8 mouse cellular contexts compared by ENCODE assay signal in the genomic region with DNA sequence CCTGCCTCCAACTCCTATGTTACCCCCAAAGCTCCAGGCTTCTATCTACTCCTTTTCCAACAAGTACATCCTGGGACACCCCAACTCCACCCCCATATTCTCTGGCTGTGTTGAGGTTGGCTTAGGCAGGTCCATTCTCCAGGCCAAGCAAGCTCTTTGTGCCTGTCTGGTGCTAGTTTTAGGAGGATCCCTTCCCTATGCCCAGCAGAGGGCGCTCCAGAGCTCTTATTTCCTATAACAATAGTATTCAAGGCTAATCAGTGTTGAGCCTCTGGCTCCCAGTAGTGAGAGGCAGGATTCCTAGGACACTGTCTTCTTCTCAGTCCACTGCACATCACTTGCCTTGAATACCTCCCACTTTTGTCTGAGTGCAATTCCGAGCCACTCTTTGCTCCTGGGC. TPM values are rescaled to one million over a fixed set of nuclear protein-coding genes. Genes with fewer than 3 reads are reported as not detected.
A peak's percentile ranks its signal among the peaks of the same experiment; 100 is the strongest.
DNase-seq lines count a peak whose midpoint lies in the region; ATAC-seq lines count a peak whose summit lies in the region.

No protein-coding gene starts in this region.

- H3K27me3 ChIP-seq in heart, embryonic 12.5 days (replicated peaks) = peaks cover 11% of the 10 kb centered on the region
- H3K27me3 ChIP-seq in limb, embryonic 11.5 days (ENCODE audit: control insufficient read depth, insufficient read depth, low read length) = no peaks in the 10 kb centered on the region

- WGBS in heart, embryonic 12.5 days = 8% methylated on average over 2 of the region's 2 CpGs
- WGBS in limb, embryonic 11.5 days = 17% methylated on average over 2 of the region's 2 CpGs

- ATAC-seq in heart, embryonic 12.5 days (ENCODE audit: insufficient number of reproducible peaks, low FRiP score) = no peak
- no peak for ATAC-seq in limb, embryonic 11.5 days (ENCODE audit: insufficient number of reproducible peaks, low FRiP score, low TSS enrichment, low read depth)

- H3K4me3 ChIP-seq in heart, embryonic 12.5 days = no peak overlapping the region
- no peak overlapping the region for H3K4me3 ChIP-seq in limb, embryonic 11.5 days (ENCODE audit: low read depth, low read length)

- H3K9ac ChIP-seq in heart, embryonic 12.5 days = no peak overlapping the region
- H3K9ac ChIP-seq in limb, embryonic 11.5 days (ENCODE audit: low read length) = no peak overlapping the region

- peak; percentile 98 for DNase-seq in heart, adult 11 months
- DNase-seq in cerebellum, postnatal 4 days (ENCODE audit: low spot score in 2 of 2) = peak; percentile 76 to 87
- DNase-seq in gastrocnemius, postnatal 25 days = peak; percentile 62
- peak; percentile 82 to 95 for DNase-seq in kidney, adult 8-10 months
- peak; percentile 94 for DNase-seq in limb, embryonic 11.5 days (ENCODE audit: low spot score)
- peak; percentile 90 for DNase-seq in naive thymus-derived CD4-positive, alpha-beta T cell, adult 2 months (ENCODE audit: low read depth)
- peak; percentile 62 to 81 for DNase-seq in spleen, postnatal 14 days (ENCODE audit: low spot score in 2 of 2)

- H3K9me3 ChIP-seq in heart, embryonic 12.5 days (replicated peaks) = no peaks in the 10 kb centered on the region
- H3K9me3 ChIP-seq in limb, embryonic 11.5 days (ENCODE audit: control insufficient read depth, low read length) = no peaks in the 10 kb centered on the region

- H3K27ac ChIP-seq in heart, embryonic 12.5 days (ENCODE audit: poor library complexity, severe bottlenecking) = no peak overlapping the region
- no peak overlapping the region for H3K27ac ChIP-seq in limb, embryonic 11.5 days (replicated peaks; ENCODE audit: low read depth, low read length)

- H3K4me2 ChIP-seq in heart, embryonic 12.5 days = no peak overlapping the region
- no peak overlapping the region for H3K4me2 ChIP-seq in limb, embryonic 11.5 days (ENCODE audit: low read depth, severe bottlenecking)

- H3K4me1 ChIP-seq in heart, embryonic 12.5 days (replicated peaks) = peaks cover 27% of the 10 kb centered on the region
- H3K4me1 ChIP-seq in limb, embryonic 11.5 days (ENCODE audit: control insufficient read depth, insufficient read depth, low read length) = 0 out of 2 replicates have a peak, but pooled peaks cover 6% of the 10 kb centered on the region

- H3K36me3 ChIP-seq in heart, embryonic 12.5 days = peaks cover 18% of the 10 kb centered on the region
- no peaks in the 10 kb centered on the region for H3K36me3 ChIP-seq in limb, embryonic 11.5 days (ENCODE audit: control insufficient read depth, insufficient read depth, low read length)

RNA-seq across cellular contexts. Expression of gene Fam221b, which starts 3.1 kb away (rescaled TPM):
- 3.8 and 3.9 TPM in 2 replicates for polyA plus RNA-seq in heart, embryonic 12.5 days (2016; fragmentation: Nextera tagmentation; extraction: Ambion mirVana)
- total RNA-seq in gastrocnemius, postnatal 25 days (2021) = under 1 TPM in 1 of 2 experiments, not detected in 1; 0.13 TPM
- 2.6 and 3.0 TPM in 2 replicates for polyA plus RNA-seq in limb, embryonic 11.5 days (2014; fragmentation: Nextera tagmentation; extraction: Ambion mirVana)

RNA-seq across cellular contexts. Expression of gene Tmem8b, which starts 3.3 kb away (rescaled TPM):
- polyA plus RNA-seq in heart, embryonic 12.5 days (2016; fragmentation: Nextera tagmentation; extraction: Ambion mirVana) = 5.1 and 5.6 TPM in 2 replicates
- total RNA-seq in gastrocnemius, postnatal 25 days (2021) = 10 to 100 TPM; 10.7 to 12.1 TPM
- polyA plus RNA-seq in limb, embryonic 11.5 days (2014; fragmentation: Nextera tagmentation; extraction: Ambion mirVana) = 2.7 and 2.8 TPM in 2 replicates

RNA-seq across cellular contexts. Expression of gene Hint2, which starts 15.8 kb away (rescaled TPM):
- 130 and 139 TPM in 2 replicates for polyA plus RNA-seq in heart, embryonic 12.5 days (2016; fragmentation: Nextera tagmentation; extraction: Ambion mirVana)
- total RNA-seq in gastrocnemius, postnatal 25 days (2021) = 10 to 100 TPM; 37.5 to 39.6 TPM
- 71.4 and 73.9 TPM in 2 replicates for polyA plus RNA-seq in limb, embryonic 11.5 days (2014; fragmentation: Nextera tagmentation; extraction: Ambion mirVana)

RNA-seq across cellular contexts. Expression of gene Spag8, which starts 18.7 kb away (rescaled TPM):
- 0.40 and 0.51 TPM in 2 replicates for polyA plus RNA-seq in heart, embryonic 12.5 days (2016; fragmentation: Nextera tagmentation; extraction: Ambion mirVana)
- under 1 TPM in 1 of 2 experiments, not detected in 1; 0.33 TPM for total RNA-seq in gastrocnemius, postnatal 25 days (2021)
- 0.89 and 1.1 TPM in 2 replicates for polyA plus RNA-seq in limb, embryonic 11.5 days (2014; fragmentation: Nextera tagmentation; extraction: Ambion mirVana)

RNA-seq across cellular contexts. Expression of gene Olfr70, which starts 28.5 kb away (rescaled TPM):
- polyA plus RNA-seq in heart, embryonic 12.5 days (2016; fragmentation: Nextera tagmentation; extraction: Ambion mirVana) = not detected in 2 replicates
- not detected for total RNA-seq in gastrocnemius, postnatal 25 days (2021)
- not detected in 2 replicates for polyA plus RNA-seq in limb, embryonic 11.5 days (2014; fragmentation: Nextera tagmentation; extraction: Ambion mirVana)
